8 mouse cellular contexts compared by ENCODE assay signal in genomic region chr3:130337857-130338256, GRCm38 (mm10).
DNase-seq lines count a peak whose midpoint lies in the region; ATAC-seq and TF ChIP-seq lines count a peak whose summit lies in the region.

No protein-coding gene starts in this region.

- TF ChIP-seq CTCF in lung, postnatal 0 days (IDR thresholded peaks at IDR 0.05), result no peak

- no peaks in the 10 kb centered on the region for H3K9me3 ChIP-seq in hindbrain, embryonic 15.5 days
- H3K9me3 ChIP-seq in lung, postnatal 0 days (ENCODE audit: low read length), result no peaks in the 10 kb centered on the region
- H3K9me3 ChIP-seq in stomach, embryonic 15.5 days, result no peaks in the 10 kb centered on the region

- ATAC-seq in hindbrain, embryonic 15.5 days (ENCODE audit: low FRiP score, low read depth), result peak; percentile 87
- peak; percentile 79 for ATAC-seq in lung, postnatal 0 days
- ATAC-seq in stomach, embryonic 15.5 days (ENCODE audit: insufficient read depth, low FRiP score, low read depth), result peak; percentile 84

- peak overlapping the region; percentile 21; the same call in 1 of the 2 replicates for H3K4me3 ChIP-seq in hindbrain, embryonic 15.5 days
- peak overlapping the region; percentile 10; the same call in 1 of the 2 replicates for H3K4me3 ChIP-seq in lung, postnatal 0 days (ENCODE audit: low read depth, low read length)
- no peak overlapping the region for H3K4me3 ChIP-seq in stomach, embryonic 15.5 days (replicated peaks)

- no peaks in the 10 kb centered on the region for H3K27me3 ChIP-seq in hindbrain, embryonic 15.5 days
- H3K27me3 ChIP-seq in lung, postnatal 0 days (replicated peaks; ENCODE audit: insufficient read depth, low read length), result no peaks in the 10 kb centered on the region
- no peaks in the 10 kb centered on the region for H3K27me3 ChIP-seq in stomach, embryonic 15.5 days (replicated peaks)

- no peaks in the 10 kb centered on the region for H3K4me1 ChIP-seq in hindbrain, embryonic 15.5 days (replicated peaks)
- peaks cover 5% of the 10 kb centered on the region; the same call in 1 of the 2 replicates for H3K4me1 ChIP-seq in lung, postnatal 0 days (ENCODE audit: insufficient read depth, low read depth, low read length)
- peaks cover 3% of the 10 kb centered on the region; the same call in 1 of the 2 replicates for H3K4me1 ChIP-seq in stomach, embryonic 15.5 days

- H3K4me2 ChIP-seq in hindbrain, embryonic 15.5 days, result peak overlapping the region; percentile 41
- peak overlapping the region; percentile 43 for H3K4me2 ChIP-seq in lung, postnatal 0 days (replicated peaks; ENCODE audit: low read depth, low read length)
- peak overlapping the region; percentile 37 for H3K4me2 ChIP-seq in stomach, embryonic 15.5 days

- no peak for TF ChIP-seq EP300 in lung, postnatal 0 days (IDR thresholded peaks at IDR 0.05)

- no peak overlapping the region for H3K9ac ChIP-seq in hindbrain, embryonic 15.5 days
- no peak overlapping the region for H3K9ac ChIP-seq in lung, postnatal 0 days (replicated peaks; ENCODE audit: low read depth)
- H3K9ac ChIP-seq in stomach, embryonic 15.5 days, result no peak overlapping the region

- DNase-seq in cerebellum, postnatal 14 days, result peak; percentile 14
- DNase-seq in cerebellum, adult 11-12 months, result no peak
- DNase-seq in urinary bladder, postnatal 14 days (ENCODE audit: low spot score), result peak; percentile 21
- no peak for DNase-seq in urinary bladder, postnatal 25 days (ENCODE audit: low spot score)
- peak; percentile 83 for DNase-seq in lung, postnatal 0 days (ENCODE audit: low spot score)
- no peak for DNase-seq in adipocyte (ENCODE audit: low spot score)

- H3K36me3 ChIP-seq in hindbrain, embryonic 15.5 days, result no peaks in the 10 kb centered on the region
- no peaks in the 10 kb centered on the region for H3K36me3 ChIP-seq in lung, postnatal 0 days (ENCODE audit: insufficient read depth, low read length)
- H3K36me3 ChIP-seq in stomach, embryonic 15.5 days, result no peaks in the 10 kb centered on the region

- 39% methylated on average over 13 of the region's 13 CpGs for WGBS in hindbrain, embryonic 15.5 days
- WGBS in lung, postnatal 0 days, result 13% methylated on average over 13 of the region's 13 CpGs
- WGBS in stomach, embryonic 15.5 days, result 33% methylated on average over 13 of the region's 13 CpGs

- H3K27ac ChIP-seq in hindbrain, embryonic 15.5 days (replicated peaks), result no peak overlapping the region
- no peak overlapping the region for H3K27ac ChIP-seq in lung, postnatal 0 days (ENCODE audit: low read length)
- peak overlapping the region; percentile 67 for H3K27ac ChIP-seq in stomach, embryonic 15.5 days

Comparison
In these comparisons a context has a peak if more than half of its experiments do, and no peak if none do; other contexts are left out.
1. DNase-seq: peak in cerebellum, postnatal 14 days (2 of 2), urinary bladder, postnatal 14 days (single experiment) and lung, postnatal 0 days (single experiment); none in cerebellum, adult 11-12 months (single experiment), urinary bladder, postnatal 25 days (single experiment) and adipocyte (single experiment).
2. Peak in every context shown above with its lines, with median percentiles within 50 percentile points of each other: ATAC-seq and H3K4me2 ChIP-seq.